Mouse (Mus musculus) spleen, postnatal 36 days (tissue): ENCODE measurements around the gene Defb25.
"Not testable (repeated sequence)": the region's sequence is repeated elsewhere in the genome, so short reads cannot be mapped to it uniquely, and the experiment has no call there.

Source experiments
- DNase-seq, 2 experiments: peaks; one replicate each; pipeline ENCODE4 v3.0.0; 2022; ENCODE audit warnings: low spot score in 2 of 2, mixed read lengths in 1 of 2

The Defb25 gene

DNA sequence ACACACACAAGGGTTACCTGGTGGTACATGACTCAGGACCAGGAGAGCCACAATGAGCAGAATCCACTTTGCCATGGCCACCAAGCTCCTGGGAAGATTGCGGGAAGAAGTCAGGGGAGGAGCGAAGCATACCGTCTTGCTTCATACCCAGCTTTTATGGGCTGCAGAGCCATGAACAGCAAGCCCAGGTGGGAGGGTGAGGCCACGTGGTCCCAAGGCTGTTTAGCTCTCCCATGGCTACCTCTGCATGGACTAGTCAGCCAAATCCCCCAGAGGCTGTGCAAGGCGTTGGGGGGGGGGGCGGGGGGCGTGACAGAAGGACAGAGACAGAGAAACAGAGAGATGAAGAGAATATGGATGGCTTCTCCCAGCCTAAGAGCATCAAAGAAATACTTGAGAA lies at the start of gene Defb25:
Gene Defb25 (minus strand): TSS at position 101 of the 400 bp plus-strand sequence.
- DNase-seq = no peak

GRCm38 (mm10) chr2:152672166-152672565 lies 49.3 kb upstream of the Defb25 start:
- no peak for DNase-seq

- peak; percentile 67 to 69 for DNase-seq
These were observed 48.8 kb upstream of the Defb25 start for GRCm38 (mm10) chr2:152671642-152671999.

DNA sequence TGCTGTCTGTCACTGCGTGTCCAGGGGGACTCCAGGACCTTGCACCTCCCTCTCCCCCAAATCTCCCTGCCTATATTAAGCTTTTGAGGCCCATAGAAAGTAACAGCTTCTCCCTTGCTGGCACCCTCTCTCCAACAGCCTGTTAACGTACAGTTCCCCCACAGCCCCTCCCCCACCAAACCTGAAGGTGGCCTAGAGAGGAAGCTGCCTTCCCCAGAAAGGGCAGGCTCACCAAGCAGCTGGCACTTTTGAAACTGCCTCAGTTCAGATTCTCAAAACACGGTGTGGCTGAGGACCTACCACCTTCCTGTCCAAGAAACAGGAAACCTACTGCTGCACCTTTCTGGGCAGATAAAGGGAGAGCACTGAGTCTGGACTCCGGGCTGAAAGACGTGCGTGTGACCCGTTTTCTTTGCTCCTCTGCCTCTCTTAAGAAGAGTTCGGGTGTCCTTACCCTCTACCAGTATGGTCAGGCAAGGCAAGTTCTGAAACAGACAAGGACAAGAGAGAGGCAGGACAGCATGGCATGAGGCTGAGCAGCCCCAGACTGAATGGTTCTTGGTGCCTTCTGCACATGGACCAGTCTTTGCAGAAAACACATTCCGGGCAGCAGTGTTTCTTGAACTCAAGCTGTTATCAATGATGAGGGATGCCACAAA lies 48.3 kb upstream of the Defb25 start:
- peak; percentile 77 to 79 for DNase-seq

GRCm38 (mm10) chr2:152669639-152670484 lies 47.0 kb upstream of the Defb25 start:
- DNase-seq = no peak

GRCm38 (mm10) chr2:152669256-152669638 lies 46.4 kb upstream of the Defb25 start, which contains the start of gene H13:
Gene H13 (plus strand): TSS chr2:152669461.
- DNase-seq = peak; percentile 88 to 91

- not testable (repeated sequence) for DNase-seq
These were observed 43.3 kb upstream of the Defb25 start for GRCm38 (mm10) chr2:152666191-152666590.

DNA sequence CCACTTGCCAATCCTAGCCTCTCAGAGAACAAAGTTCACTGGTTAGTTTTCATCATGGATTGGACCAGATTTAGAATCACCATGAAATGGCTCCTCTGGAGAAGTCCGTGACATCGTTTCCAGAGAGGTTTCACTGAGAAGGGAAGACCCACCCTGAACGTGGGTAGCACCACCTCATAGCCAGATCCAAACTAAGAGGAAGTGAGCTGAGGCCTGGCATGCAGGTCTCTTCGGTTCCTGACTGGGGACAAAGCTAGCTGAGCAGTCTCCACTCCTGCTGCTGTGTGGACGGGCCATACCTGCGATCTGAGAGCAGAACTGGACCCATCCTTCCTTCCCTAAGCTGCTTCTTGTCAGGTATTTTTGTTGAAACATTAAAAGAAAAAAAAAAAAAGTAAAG lies 38.3 kb upstream of the Defb25 start:
- DNase-seq = no peak

DNA sequence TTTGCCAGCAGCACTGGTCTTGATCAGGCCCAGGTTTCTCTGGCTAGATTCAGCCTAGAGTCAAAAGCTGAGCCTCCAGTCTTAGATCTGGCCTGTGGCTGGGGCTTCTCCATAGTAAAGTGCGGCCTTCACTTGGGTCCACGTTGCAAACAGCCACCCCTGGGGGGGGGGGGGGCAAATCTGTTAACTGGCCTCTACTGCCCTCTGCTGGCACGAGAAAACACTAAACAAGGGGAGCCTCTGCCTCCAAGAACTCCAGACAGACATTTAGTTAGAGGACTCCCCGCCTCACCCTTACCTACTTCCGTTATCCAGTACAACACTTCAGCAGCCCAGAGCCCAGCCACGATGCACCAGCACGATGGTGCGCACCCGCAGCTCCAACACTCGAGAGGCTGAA lies 34.5 kb upstream of the Defb25 start:
- no peak for DNase-seq

- DNase-seq = no peak
These were observed 31.2 kb upstream of the Defb25 start for GRCm38 (mm10) chr2:152653874-152654715.

GRCm38 (mm10) chr2:152652901-152653620 lies 30.2 kb upstream of the Defb25 start:
- peak; percentile 34 to 47 for DNase-seq

- DNase-seq = no peak
These were observed 16.7 kb upstream of the Defb25 start for GRCm38 (mm10) chr2:152639406-152640113.

- DNase-seq = no peak
These were observed 16.0 kb upstream of the Defb25 start for GRCm38 (mm10) chr2:152638865-152639264.

GRCm38 (mm10) chr2:152637381-152637780 lies 14.5 kb upstream of the Defb25 start:
- no peak for DNase-seq

DNA sequence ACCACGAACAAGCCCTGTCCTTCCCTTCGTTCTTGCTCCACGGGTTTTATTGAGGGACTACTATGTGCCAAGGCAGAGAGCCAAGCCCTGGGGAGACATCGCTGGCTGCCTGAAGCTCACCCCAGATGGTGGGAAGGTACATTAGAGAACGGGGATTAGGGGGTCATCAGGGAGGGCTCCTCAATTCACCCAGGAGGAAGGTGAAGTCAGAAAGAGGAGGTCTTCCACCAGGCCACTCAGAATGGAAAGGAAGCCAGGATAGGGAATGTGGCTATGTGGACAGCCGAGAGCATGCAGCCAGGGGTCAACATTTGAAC lies 14.1 kb upstream of the Defb25 start:
- no peak for DNase-seq

DNA sequence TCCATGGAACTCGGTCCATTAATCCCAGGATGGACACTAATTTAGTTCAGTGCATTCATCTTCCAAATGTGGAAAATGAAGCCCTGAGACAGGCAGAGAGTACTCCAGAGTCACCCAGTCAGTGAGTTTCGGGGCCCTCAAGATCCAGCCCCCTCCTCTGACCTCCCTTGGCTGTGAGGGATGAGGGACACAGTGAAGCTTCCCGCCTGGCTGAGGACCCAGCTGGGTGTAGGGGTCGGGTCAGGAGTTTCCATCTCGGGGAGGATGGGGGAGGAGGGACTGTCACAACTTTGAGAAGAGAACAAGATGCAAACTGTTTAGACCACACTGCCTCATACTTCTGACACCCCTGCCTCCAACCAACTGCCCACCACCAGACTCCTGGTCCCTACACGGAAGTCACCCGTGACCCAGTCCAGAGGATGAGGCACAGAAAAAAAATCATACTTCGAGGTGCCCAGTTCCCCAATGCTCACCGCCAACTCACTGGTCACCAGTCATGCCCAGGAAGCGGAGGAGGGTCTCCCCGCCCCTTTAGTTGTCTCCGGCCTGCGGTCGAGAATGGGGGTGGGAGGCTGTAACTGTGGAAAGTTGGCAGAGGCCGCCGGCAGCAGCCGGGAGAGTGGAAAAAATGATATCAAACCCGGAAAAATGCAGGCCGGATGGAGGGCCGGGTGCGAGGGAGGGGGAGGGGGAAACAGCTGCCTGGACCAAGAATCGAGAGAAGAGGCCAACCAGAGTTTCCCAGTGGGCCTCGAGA lies 13.6 kb upstream of the Defb25 start:
- DNase-seq = peak; percentile 11 to 27

GRCm38 (mm10) chr2:152634311-152634710 lies 11.5 kb upstream of the Defb25 start:
- no peak for DNase-seq

DNA sequence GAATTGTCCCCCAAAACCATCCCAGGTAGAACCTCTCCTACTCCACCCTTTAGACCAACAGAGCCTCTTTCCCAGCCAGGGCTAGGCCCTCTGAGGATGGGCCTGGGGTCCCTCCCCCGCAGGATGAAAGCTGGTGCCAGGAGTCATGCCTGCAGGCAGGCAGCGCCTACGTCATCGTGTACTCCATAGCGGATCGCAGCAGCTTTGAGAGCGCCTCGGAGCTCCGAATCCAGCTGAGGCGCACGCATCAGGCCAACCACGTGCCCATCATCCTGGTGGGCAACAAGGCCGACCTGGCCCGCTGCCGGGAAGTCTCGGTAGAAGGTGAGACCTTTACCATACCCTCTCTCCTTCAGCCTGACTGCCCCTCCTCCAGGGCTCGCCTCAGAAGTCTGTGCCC lies 10.5 kb upstream of the Defb25 start:
- DNase-seq = no peak

- DNase-seq = no peak
These were observed 7.1 kb upstream of the Defb25 start for GRCm38 (mm10) chr2:152629904-152630303.

- DNase-seq = no peak
These were observed 6.4 kb upstream of the Defb25 start for GRCm38 (mm10) chr2:152629239-152629638.
